Mouse (Mus musculus) gastrocnemius, postnatal 36 days (tissue): ENCODE results near the gene Olfr1392. TPM values are rescaled to one million over a fixed set of nuclear protein-coding genes. Genes with fewer than 3 reads are reported as not detected.
"Not testable (repeated sequence)": the region's sequence is repeated elsewhere in the genome, so short reads cannot be mapped to it uniquely, and the experiment has no call there.

Experiments
- DNase-seq, 2 experiments: peaks; one replicate each; pipeline ENCODE4 v3.0.0; 2022
- intact Hi-C: fragments of 180-260 bp; cut with DNase I; formaldehyde crosslinking; loops from one replicate; pipeline ENCODE4 v1.15.1; 2025
- total RNA-seq, 2 experiments: library from RNA; stranded (reverse); gene quantifications; 2 replicates each; pipeline ENCODE4 v1.2.3; 2021

The Olfr1392 gene
- total RNA-seq, 2 experiments from 2014 or later: not detected

- no peak for DNase-seq
- intact Hi-C loops: no loop called here
Measured at GRCm38 (mm10) chr11:49278222-49278621, 6.9 kb upstream of the Olfr1392 start, which contains the start of gene Olfr1393. Olfr1393 (plus strand) TSS chr11:49278304.

- DNase-seq: no peak
- intact Hi-C loops: no loop called here
Measured at GRCm38 (mm10) chr11:49287251-49287650, 2.2 kb downstream of the Olfr1392 start.

GRCm38 (mm10) chr11:49292777-49293176 lies 7.7 kb downstream of the Olfr1392 start:
- intact Hi-C loops: no loop called here

GRCm38 (mm10) chr11:49304441-49304840 lies 19.4 kb downstream of the Olfr1392 start, which contains the start of gene Olfr10:
Olfr10 (plus strand) TSS chr11:49304741.
- no peak for DNase-seq
- intact Hi-C loops: no loop called here

More at GRCm38 (mm10) chr11:49292777-49293176, 7.7 kb downstream of the Olfr1392 start:
- no peak for DNase-seq

GRCm38 (mm10) chr11:49308547-49308946 lies 23.5 kb downstream of the Olfr1392 start:
- DNase-seq, intact Hi-C loops: not testable (repeated sequence)

GRCm38 (mm10) chr11:49322442-49322841 lies 37.4 kb downstream of the Olfr1392 start, which contains the start of gene Olfr1391:
Olfr1391 (plus strand) TSS chr11:49322742.
- intact Hi-C loops: no loop called here
- DNase-seq: no peak

GRCm38 (mm10) chr11:49326726-49327125 lies 41.6 kb downstream of the Olfr1392 start:
- intact Hi-C loops: no loop called here
- DNase-seq: no peak

GRCm38 (mm10) chr11:49329686-49330085 lies 44.6 kb downstream of the Olfr1392 start:
- intact Hi-C loops: loop anchor here (10.0 kb wide), 1 partner anchor 55 kb away; no protein-coding TSS in a partner anchor

GRCm38 (mm10) chr11:49334888-49335287 lies 49.8 kb downstream of the Olfr1392 start, which contains the start of gene Olfr1390:
Olfr1390 (plus strand) TSS chr11:49335188.
- no peak for DNase-seq
- intact Hi-C loops: loop anchor here (10.0 kb wide), 1 partner anchor 50 kb away; no protein-coding TSS in a partner anchor

More at GRCm38 (mm10) chr11:49329686-49330085, 44.6 kb downstream of the Olfr1392 start:
- DNase-seq: no peak

- no peak for DNase-seq
- intact Hi-C loops: loop anchor here (10.0 kb wide), 1 partner anchor 48 kb away; no protein-coding TSS in a partner anchor
Measured at GRCm38 (mm10) chr11:49337150-49337832, 52.2 kb downstream of the Olfr1392 start.

Other genes starting within 250 kb of the Olfr1392 start
- 1 to 10 TPM; 1.6 to 1.7 TPM for gene 9930111J21Rik2, start 234.0 kb upstream of the Olfr1392 start, total RNA-seq
- 1 to 10 TPM in 1 of 2 experiments, under 1 TPM in 1; 0.33 to 1.1 TPM for gene Tgtp2, start 221.1 kb upstream of the Olfr1392 start, total RNA-seq
- gene Ifi47, start 208.7 kb upstream of the Olfr1392 start, total RNA-seq: under 1 TPM; 0.59 to 0.64 TPM
- gene Olfr1396, start 170.4 kb upstream of the Olfr1392 start, total RNA-seq: not detected
- gene Olfr1395, start 143.0 kb upstream of the Olfr1392 start, total RNA-seq: not detected
- gene Olfr1394, start 130.9 kb upstream of the Olfr1392 start, total RNA-seq: not detected
- 1 to 10 TPM; 2.1 to 4.3 TPM for gene Btnl9, start 98.1 kb upstream of the Olfr1392 start, total RNA-seq
- gene Zfp62, start 82.0 kb upstream of the Olfr1392 start, total RNA-seq: 10 to 100 TPM; 17.2 to 20.9 TPM
- gene Mgat1, start 41.1 kb upstream of the Olfr1392 start, total RNA-seq: 10 to 100 TPM; 41.3 to 41.5 TPM
- not detected for gene Olfr1393, start 7.0 kb upstream of the Olfr1392 start, total RNA-seq
- not detected for gene Olfr10, start 19.5 kb downstream of the Olfr1392 start, total RNA-seq
- not detected for gene Olfr1391, start 37.5 kb downstream of the Olfr1392 start, total RNA-seq
- gene Olfr1390, start 49.9 kb downstream of the Olfr1392 start, total RNA-seq: not detected
- gene Olfr1389, start 137.8 kb downstream of the Olfr1392 start, total RNA-seq: not detected
- gene Olfr1388, start 151.3 kb downstream of the Olfr1392 start, total RNA-seq: under 1 TPM in 1 of 2 experiments, not detected in 1; 0.08 TPM
- not detected for gene Olfr1387, start 170.1 kb downstream of the Olfr1392 start, total RNA-seq
- not detected for gene Olfr1386, start 179.8 kb downstream of the Olfr1392 start, total RNA-seq
- gene Olfr1385, start 203.8 kb downstream of the Olfr1392 start, total RNA-seq: not detected
- gene Olfr1384, start 221.4 kb downstream of the Olfr1392 start, total RNA-seq: not detected
- under 1 TPM in 1 of 2 experiments, not detected in 1; 0.32 TPM for gene Olfr1383, start 234.4 kb downstream of the Olfr1392 start, total RNA-seq
- not detected for gene Olfr1382, start 243.0 kb downstream of the Olfr1392 start, total RNA-seq